Mouse (Mus musculus): ENCODE measurements at regions not wholly inside any gene's neighbourhood (a gene's known extent, or its start where the extent isn't known, plus 50 kb on each side); places are given as distances from the start of the nearest gene placed in this dataset.

DNA sequence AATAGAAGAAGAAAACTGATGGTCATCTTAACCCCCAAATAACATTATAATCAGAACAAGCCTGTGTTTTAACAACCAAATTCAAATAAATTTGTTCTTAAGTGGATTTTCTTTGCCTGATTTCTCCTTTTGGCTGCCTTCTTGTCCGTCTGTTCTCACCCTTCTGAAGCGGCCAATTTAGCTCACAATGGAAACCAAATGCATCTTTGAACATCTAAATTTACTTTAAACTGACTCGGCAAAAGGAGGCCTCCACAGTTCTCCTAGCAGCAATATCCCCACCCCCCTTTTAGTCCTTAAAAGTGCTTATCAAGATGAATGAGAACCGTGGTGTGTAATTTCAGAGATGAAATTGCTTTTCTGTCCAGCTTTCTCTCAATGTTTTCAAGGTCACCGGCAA is 389.6 kb upstream of the Adamts16 start:
- TF ChIP-seq NRF1 (IDR thresholded peaks at IDR 0.05; ENCODE audit: low read depth, low read length) (no peak), PAX5 (IDR thresholded peaks at IDR 0.05; ENCODE audit: low read length) (no peak), CTCF (conservative IDR thresholded peaks at IDR 0.05 in 1 of 2, IDR thresholded peaks at IDR 0.05 in 1 of 2; ENCODE audit: low read depth in 2 of 2, low read length in 2 of 2) (no peak), MAZ (IDR thresholded peaks at IDR 0.05; ENCODE audit: low read depth, low read length) (no peak), USF1 (IDR thresholded peaks at IDR 0.05; ENCODE audit: low read depth, low read length) (no peak), E2F4 (IDR thresholded peaks at IDR 0.05; ENCODE audit: insufficient replicate concordance, low read depth, low read length) (no peak), MXI1 (IDR thresholded peaks at IDR 0.05; ENCODE audit: low read depth, low read length) (no peak), CHD1 (IDR thresholded peaks at IDR 0.05; ENCODE audit: low read depth, low read length) (no peak), EP300 (IDR thresholded peaks at IDR 0.05; ENCODE audit: low read length) (no peak), MYC (IDR thresholded peaks at IDR 0.05; ENCODE audit: low read depth, low read length) (no peak), ZNF384 (IDR thresholded peaks at IDR 0.05; ENCODE audit: low read depth, low read length) (no peak), TCF12 (IDR thresholded peaks at IDR 0.05; ENCODE audit: low read depth, low read length) (no peak)

All from CH12.LX (cell line).